Mouse (Mus musculus): Measurements from ENCODE around the gene Rnf207.

Rnf207 gene

DNA sequence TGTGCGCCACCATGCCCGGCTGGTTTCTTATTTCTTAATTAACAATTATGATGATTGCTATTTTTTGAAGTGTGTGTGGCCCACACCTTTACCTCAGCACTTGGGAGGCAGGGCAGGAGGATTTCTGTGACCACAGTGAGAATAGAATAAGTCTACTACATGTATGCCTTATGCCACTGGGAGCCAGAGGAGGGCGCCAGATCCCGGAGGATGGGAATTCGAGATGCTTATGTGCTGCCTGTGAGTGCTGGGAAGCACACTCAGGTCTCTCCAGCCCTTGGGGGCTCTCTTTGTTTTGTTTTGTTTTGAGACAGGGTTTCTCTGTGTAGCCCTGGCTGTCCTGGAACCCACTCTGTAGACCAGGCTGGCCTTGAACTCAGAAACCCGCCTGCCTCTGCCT is 9.9 kb upstream of the Rnf207 start:
- CTCF ChIA-PET = no interaction called here

DNA sequence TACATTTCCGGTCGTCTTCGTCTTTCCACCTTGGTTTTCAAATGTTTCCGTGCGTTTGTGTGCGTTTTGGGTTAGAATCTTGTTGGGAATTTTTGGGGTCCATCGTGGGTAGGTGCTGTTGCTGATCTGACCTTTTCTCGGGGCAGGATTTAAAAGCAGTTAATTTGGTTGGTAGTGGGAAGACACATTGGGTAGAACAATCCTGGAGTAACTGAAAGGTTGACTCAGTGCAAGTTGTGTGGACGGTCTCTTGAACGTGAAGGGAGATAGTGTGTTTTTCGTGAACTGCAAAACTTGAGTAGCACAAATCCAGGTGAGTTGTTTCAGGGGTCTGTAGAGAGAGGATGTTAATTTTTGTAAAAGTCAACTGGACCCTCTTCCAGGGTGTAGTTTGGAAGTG is 7.8 kb upstream of the Rnf207 start:
- CTCF ChIA-PET = no interaction called here

DNA sequence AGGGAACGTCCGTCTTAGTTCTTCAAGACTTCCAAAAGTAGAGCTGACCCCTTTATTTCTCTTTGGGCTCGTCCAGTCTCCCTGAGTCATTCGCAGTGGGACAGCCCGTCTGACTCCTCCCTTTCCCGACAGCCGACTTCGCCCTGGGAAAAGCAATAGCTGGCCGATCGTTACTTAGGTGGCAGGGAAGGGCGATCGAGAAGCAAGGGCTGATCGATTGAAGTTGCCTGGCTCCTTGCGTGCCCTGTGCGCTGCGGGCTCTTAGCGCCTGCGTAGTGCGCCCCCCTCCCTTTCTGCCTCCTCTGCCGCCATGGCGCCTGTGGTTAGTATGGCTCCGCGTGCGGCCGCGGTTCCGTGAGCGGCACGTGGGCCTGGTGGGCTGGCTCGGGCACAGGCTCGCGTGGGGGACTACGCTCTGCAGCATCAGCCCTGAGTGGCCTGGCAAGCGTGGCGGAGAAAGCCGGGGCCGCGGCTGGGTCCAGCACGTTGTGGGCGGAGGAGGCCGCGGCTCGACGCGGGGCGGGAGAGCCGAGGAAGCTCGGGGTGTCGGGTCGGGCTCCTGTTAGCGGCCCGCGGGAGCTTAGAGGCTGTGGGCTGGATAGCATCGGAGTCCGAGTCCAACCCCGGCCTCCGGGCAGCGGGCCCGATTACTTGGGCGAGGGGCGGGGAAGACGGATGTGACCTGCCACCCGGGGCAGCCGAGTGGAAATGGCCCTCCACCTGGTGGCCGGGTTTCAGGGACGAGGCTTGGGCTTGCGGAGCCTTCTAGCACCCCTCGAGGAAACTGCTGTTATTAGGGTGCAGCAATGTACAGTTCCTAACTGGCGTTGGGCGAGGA is 7.0 kb upstream of the Rnf207 start, which contains the start of gene Rpl22:
Gene Rpl22 (plus strand): TSS at position 169 of the 838 bp plus-strand sequence.
- CTCF ChIA-PET = no interaction called here

DNA sequence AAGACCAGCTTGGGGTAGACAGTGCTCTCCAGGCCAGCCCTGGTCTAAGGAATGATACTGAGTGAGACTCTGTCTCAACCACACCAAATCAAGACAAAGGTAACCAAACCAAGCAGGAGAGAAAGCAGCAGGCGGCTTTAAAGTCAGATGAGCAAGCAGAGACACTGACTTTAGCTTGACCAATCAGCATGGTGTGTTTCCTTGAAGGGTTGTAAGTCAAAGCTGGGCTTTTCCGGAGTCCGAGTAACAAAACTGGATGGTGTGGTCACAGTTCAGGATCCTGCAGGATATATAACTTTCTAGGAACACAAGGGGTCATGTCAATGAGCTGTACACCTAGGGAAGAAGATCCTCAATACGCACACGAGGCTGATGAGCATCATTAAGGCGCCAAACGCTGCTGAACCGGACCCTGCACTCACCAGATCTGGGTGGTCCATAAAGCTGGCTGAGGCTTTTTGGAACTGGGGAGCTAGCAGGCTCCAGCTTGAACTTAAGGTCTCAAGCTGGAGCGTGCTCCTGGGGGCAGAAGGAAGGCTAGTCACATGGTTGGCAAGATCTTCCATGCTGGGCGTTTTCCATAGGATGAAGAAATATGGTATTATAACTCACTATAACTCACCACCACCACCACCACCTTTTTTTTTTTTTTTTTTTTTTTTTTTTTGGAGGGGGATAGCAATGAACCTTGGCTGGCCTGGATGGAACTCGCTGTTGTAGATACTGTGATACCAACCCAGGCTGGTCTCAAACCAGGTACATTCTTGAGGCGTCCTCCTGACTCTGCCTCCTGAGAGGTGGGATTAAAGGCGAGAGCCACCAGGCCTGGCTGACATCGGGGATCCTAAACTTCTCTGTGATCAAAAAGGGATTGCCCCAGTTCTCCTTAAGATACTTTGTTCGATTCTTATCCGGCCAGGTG is 6.1 kb upstream of the Rnf207 start:
- CTCF ChIA-PET = no interaction called here

DNA sequence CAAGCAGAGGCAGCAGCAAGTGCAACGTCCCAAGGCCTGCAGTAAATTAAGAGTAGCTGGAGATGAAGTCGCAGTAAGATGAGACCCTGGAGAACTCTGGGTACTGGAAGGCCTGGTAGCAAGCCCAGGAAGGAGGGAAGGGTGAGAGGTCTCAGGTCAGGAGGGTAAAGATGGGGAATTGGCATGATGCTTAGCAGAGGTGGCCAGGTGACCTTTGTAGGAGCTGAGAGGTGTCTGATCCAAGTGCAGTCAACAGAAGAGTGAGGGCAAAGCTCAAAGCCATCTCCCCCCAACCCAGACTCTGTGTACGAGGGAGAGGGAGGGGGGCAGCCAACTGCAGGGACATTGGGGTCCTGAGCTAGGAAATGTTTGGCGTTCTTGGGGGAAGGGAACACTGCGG is 2.7 kb upstream of the Rnf207 start:
- CTCF ChIA-PET = no interaction called here

DNA sequence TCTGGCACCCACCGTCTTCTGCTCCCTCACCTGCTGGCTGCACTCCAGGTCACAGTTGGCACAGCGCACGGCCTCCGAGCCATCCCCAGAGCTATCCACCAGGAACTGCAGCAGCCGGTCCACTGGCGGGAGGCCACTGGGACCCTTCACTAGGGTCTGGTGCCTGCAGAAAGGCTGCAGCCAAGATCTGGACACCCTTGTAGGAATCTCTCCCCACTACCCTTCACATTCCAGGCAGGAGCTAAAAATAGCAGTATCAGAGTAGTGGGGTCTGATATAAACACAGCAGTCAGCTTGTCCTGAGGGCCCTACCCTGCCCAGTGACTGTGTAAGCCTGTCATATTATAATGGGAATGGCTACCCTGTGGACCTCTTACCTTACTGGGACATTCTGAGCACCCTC is 1.2 kb downstream of the Rnf207 start:
- CTCF ChIA-PET = no interaction called here

DNA sequence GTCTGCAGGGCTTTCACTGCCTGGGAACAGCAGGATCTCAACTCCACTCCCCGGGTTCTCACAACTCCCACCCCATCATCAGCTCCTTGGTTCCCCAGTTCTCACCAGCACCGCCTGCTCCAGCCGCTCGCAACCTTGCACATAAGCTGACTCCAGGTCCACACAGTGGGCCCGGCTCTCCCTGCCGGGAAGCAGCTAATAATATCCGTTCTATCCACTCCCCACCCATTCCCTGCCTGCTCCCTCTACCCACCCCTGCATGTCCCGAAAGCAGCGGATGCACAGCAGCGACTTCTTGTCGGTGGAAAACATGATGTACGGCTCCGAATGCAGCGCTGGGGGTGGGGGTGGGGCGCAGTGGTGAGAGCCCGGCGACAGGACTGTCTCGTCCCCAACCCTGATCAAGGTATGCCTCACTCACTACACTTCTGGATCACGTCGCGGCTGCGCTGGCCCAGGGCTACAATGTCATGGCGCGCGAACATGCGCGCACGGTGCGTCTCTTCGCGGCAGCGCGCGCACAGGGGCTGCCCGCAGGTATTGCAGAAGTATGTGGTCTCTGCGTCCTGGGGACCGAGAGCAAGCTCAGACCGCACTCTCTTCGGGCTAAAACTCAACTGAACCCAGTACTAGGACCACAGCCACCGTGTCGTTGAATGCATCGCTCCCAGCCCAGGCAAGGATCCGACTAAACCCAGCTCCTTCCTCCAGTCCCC is 3.1 kb downstream of the Rnf207 start:
- CTCF ChIA-PET = no interaction called here

DNA sequence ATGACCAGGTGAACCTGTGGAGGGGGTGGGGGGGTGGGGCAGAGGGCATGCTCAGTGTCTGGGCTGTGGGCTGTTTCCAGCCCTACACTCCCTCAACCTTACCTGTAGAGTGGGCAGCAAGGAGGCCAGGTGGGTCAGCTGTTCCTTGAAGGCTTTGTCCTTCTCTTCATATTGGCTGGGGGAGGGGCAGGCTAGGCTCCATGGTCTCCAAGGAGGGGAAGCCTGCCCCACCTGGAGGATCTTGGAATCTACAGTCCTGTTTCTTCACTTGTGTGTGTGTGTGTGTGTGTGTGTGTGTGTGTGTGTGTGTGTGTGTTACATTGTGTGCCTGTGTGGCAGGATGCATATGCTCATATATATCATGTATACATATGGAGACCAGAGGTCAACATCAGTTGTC is 4.9 kb downstream of the Rnf207 start:
- CTCF ChIA-PET = interaction anchor here (0.5 kb wide), 1 partner anchor 84 kb away, joined by 4 read pairs; no protein-coding TSS in a partner anchor

DNA sequence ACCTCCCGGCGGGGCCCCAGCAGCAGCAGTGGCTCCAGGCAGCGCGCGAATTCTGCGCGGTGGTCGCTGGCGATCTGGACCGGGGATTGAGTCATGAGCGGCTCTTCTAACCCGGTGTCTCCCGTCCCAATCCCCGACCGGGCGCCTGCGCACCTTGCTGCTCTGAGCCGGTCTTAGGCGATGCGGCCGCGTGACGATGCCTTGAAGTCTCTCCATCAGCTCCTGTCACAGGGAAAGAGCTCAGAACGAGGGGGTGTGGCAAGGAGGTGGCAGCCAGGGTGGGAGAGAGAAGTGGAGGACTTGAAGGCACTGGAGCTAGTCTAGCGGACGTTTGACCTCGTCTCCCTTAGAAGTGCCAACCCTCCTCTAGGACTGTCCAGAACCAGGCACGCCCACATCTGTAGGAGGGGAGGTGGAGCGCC is 5.6 kb downstream of the Rnf207 start:
- CTCF ChIA-PET = no interaction called here

DNA sequence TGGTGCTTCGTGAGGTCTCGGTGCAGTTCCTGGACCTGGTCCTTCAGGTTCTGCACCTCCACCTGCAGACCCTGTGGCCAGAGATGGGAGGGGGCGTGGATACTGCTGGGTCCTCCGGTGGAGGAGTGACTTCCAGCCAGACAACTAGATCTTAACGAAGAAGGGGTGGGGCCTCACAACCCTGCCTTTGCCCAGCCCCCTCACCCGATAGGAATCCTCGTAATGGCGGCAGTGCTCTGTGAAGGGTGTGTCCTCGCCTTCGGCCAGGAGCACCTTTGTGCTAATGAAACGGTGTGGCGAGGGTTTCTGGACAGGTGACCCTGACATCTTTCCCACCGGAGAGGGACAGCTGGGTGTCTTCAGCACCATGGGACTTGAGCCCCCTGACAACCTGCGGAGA is 6.6 kb downstream of the Rnf207 start:
- CTCF ChIA-PET = no interaction called here

DNA sequence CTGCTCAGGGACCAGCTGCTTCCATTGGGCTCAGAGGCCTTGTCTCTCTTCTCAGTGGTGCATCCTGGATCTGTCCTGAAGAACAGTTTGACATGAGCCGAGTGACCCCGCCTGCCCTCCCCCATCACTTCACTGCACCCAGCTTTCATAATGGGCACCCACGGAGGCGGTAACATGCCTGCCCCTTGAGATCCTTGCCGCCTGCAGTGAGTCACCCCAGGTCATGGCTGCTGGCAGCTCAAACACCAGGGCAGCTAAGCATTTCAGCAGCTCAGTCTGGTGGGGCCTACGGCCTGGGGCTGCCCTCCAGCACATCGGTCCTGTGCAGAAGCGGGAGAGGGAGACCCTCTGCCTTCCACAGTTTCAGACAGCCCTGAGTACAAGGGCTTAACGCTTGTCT is 11.3 kb downstream of the Rnf207 start:
- CTCF ChIA-PET = no interaction called here

DNA sequence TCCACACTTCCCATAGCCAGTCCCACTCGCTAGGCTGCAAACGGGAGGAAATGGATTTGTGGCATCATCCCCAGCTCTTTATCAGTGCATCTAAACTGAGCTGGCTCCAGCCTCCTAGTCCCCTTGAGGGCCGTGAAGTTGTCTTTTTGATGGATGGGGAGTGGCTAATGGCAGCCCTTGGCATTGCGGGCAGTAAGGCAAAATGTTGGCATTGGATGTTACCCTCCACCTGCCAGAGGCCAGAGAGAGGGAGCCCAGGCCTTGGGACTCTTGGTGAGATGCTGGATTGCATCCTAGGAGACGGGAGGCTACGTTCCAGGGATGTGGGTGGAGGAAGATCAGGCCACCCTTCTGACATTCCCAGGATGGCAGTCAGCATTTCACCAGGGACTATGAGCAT is 12.8 kb downstream of the Rnf207 start:
- CTCF ChIA-PET = no interaction called here

DNA sequence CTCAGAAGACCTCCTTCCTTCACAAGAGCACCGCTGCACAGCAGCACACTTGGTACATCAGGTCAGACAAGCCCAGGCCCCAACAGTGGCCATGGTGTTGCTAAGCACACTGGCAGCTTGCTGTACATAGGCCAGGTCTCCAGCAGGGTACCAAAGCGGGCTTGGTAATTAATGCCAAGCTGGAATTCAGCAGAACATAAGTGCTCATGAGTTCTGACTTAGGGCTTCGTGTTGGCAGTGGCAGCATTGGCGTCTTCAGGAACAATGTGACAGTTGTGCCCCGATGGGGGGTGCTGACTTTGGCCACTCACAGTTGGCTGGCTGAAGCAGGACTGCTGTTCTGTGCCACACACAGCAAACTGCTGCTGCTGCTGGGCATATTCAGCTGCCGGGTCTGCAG is 14.1 kb downstream of the Rnf207 start:
- CTCF ChIA-PET = no interaction called here

DNA sequence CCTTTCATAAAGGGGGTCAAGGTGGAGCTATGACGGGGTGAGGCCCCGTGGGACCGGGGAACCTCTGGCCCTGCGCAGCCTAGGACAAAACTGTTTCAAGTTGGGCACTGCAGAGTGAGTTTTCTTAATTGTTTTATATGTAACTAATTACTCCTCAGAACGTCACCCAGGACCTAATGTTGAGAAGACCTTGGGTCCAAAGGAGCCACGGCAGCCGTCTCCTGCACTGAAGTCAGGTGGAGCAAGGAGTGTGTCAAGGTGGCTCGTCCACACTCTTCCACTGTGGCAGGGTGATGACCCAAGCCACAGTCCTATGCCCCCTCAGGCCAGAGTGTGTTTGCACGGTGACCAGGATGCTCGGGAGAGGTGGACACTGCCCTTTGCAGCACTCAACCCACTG is 15.6 kb downstream of the Rnf207 start:
- CTCF ChIA-PET = no interaction called here

DNA sequence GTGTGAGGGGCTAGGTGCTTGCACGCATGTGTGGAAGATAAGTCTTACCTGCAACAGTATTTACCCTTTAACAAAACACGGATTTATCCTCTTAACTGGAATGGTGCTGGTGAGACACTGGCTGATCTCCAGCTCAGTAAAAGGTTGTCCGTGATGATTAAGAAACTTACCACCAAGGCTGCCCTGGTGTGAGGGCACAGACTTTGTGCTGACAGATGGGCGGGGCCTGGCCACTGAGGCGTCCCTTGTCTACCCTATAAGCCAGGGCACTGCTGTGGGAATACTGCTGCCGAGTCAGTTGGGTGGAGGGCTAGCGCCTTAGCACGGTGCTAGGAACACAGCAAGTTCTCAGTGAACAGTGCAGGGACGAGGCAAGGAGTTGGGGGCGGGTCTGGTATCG is 16.8 kb downstream of the Rnf207 start:
- CTCF ChIA-PET = no interaction called here

DNA sequence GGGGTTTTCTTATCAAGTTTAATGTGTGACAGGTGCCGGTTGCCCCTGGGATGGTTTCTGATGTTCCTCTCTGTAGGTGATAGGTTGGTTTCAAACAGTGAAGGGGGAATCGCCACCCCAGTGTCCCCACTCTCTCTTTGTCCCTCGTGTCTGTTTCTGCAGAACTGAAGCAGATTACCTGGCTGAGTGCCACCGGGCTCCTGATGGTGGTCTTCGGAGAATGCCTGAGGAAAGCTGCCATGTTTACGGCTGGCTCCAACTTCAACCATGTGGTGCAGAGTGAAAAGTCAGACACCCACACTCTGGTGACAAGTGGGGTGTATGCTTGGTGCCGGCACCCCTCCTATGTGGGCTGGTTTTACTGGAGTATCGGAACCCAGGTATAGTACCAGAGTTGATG is 18.4 kb downstream of the Rnf207 start:
- CTCF ChIA-PET = no interaction called here

DNA sequence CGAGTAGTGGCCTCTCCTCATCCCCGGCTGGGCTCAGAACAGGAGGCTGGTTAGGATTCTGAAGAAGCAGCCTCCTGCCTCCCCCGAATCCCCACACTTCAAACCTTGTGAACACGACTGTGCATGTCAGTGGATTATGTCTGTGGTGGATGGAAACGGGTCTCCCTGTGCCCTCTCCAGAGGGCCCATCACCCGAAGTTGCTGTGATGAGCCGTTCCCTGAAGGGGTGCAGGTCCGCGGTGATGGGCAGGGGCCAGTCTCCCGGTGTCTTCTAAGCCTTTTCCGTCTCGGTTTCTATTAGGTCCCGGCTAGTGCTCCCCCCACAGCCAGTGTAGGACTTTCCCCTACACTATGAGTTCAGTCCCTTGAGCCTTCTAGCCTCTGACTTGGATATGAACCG is 20.0 kb downstream of the Rnf207 start:
- CTCF ChIA-PET = no interaction called here

DNA sequence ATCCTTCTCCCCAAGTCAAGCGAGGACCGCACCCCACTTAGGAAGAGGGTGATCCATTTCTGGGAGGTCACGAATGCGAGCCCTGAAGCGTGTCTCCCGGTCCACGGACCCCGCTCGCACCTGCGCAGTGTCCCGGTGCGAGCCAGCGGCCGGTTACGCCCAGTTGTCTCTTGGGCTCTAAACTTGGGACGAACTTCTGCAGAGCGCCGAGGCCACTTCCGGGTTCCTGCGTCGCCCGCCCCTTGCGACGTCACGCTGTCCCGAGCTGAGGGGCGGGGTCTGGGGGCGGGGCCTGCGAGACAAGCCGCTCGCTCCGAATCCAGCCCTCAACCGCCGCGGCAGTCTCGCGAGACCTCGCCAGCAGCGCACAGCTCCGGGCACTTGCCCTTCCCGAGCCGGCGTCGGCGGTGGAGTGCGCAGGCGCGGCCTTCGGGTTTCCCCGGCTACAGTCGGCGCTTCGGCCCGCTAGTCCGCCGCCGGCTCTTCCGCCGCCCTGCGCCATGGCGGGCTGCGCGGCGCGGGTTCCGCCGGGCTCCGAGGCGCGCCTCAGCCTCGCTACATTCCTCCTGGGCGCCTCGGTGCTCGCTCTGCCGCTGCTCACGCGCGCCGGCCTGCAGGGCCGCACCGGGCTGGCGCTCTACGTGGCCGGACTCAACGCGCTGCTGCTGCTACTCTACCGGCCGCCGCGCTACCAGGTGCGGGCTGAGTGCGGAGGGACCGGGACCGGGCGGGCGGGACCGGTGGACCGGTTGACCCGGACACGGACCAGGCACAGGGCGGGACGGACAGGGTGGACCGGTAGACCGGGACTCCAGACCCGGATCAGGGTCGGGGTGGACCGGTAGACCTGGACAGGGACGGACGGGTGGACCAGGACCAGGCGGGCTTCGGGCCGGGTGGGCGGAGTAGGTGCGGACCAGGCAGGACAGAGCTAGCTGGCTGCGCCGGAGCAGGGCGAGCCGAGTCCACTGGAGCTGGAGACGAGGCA is 21.6 kb downstream of the Rnf207 start, which contains the start of gene Icmt:
Gene Icmt (plus strand): TSS at position 354 of the 988 bp plus-strand sequence.
- CTCF ChIA-PET = no interaction called here

DNA sequence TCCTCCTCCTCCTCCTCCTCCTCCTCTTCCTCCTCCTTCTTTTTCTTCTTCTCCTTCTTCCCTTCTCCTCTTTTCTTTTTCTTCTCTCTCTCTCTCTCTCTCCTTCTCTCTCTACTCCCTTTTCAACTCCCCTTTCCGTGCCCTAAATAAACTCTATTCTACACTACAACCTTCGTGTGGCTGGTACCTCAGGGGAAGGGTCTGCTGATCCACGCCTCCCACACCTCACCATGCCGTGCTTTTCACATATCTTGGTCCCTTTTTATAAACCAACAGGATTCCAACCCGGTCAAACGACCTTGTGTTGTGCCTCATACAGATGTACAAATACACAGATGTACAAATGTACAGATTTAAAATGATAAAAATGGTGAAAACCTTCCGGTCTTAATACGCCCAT is 22.4 kb downstream of the Rnf207 start:
- CTCF ChIA-PET = no interaction called here

DNA sequence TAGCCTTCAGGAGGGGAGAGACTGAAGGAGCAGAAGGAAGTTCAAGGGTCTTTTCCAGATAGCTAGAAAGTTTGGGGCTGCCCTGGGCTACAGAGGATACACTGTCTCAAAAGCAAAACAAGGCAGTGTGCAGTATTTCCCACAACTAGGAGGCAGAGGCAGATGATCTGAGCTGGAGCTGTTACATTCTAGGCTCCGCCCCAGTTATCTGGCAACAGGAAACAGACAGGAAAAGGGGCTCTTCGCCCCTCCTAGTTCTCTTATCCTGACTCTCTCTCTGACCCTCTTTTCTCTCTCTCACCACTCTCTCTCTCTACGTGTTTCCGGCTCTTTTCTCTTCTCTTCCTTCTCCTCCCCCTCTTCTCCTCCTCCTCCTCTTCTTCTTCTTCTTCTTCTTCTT is 22.9 kb downstream of the Rnf207 start:
- CTCF ChIA-PET = no interaction called here
